Mouse (Mus musculus) ES-E14 (cell line): ENCODE measurements around the gene Mrpl22. TPM values are rescaled to one million over a fixed set of nuclear protein-coding genes. Genes with fewer than 3 reads are reported as not detected.
A peak's percentile ranks its signal among the peaks of the same experiment; 100 is the strongest.
"Not testable (repeated sequence)": the region's sequence is repeated elsewhere in the genome, so short reads cannot be mapped to it uniquely, and the experiment has no call there.

Experiments used
- DNase-seq: peaks from one replicate; pipeline ENCODE4 v3.0.0-alpha.2; 2013; ENCODE audit warnings: low read depth, low spot score
- H3K27ac ChIP-seq: 2 replicates; pipeline ENCODE4 v1.5.1; 2012; ENCODE audit warnings: low read depth, mild to moderate bottlenecking, low read length, moderate library complexity, mixed read lengths; ENCODE audit not compliant: poor library complexity, insufficient read depth, severe bottlenecking
- H3K36me3 ChIP-seq: 2 replicates; pipeline ENCODE4 v1.6.1; 2012; ENCODE audit warnings: mild to moderate bottlenecking, low read length, moderate library complexity, mixed read lengths; ENCODE audit not compliant: control insufficient read depth, poor library complexity, insufficient read depth, severe bottlenecking
- H3K4me1 ChIP-seq, 2 experiments: fragments of 150-350 bp in 1 of 2; sonication (generic) in 1 of 2; 2 replicates each; pipeline ENCODE4 v1.6.1; 2012; ENCODE audit warnings: low read length in 2 of 2, mild to moderate bottlenecking in 1 of 2, mixed read lengths in 1 of 2; ENCODE audit not compliant: control insufficient read depth in 2 of 2, insufficient read depth in 2 of 2, poor library complexity in 1 of 2
- H3K4me3 ChIP-seq, 2 experiments: fragments of 150-350 bp in 1 of 2; sonication (generic) in 1 of 2; 2 replicates each; pipeline ENCODE4 v1.5.1; 2012; ENCODE audit warnings: low read length in 2 of 2, low read depth in 1 of 2, mild to moderate bottlenecking in 1 of 2, mixed read lengths in 1 of 2; ENCODE audit not compliant: insufficient read depth in 1 of 2, poor library complexity in 1 of 2, severe bottlenecking in 1 of 2
- H3K9ac ChIP-seq: 2 replicates; pipeline ENCODE4 v1.6.1; 2012; ENCODE audit warnings: low read depth, mild to moderate bottlenecking, low read length, mixed read lengths; ENCODE audit not compliant: poor library complexity, insufficient read depth, severe bottlenecking
- H3K9me3 ChIP-seq: fragments of 150-350 bp; sonication (generic); 2 replicates; pipeline ENCODE4 v1.6.1; 2012; ENCODE audit warnings: low read depth, mild to moderate bottlenecking, low read length; ENCODE audit not compliant: control insufficient read depth, insufficient read depth
- CHD2 ChIP-seq: IDR thresholded peaks from 2 replicates; pipeline ENCODE4 v1.6.1; 2014; ENCODE audit warnings: mild to moderate bottlenecking, low read depth, low read length, inconsistent platforms
- HCFC1 ChIP-seq: IDR thresholded peaks from 2 replicates; pipeline ENCODE4 v1.6.1; 2012; ENCODE audit warnings: low read length, inconsistent platforms, borderline replicate concordance; ENCODE audit not compliant: insufficient read depth
- MAFK ChIP-seq: IDR thresholded peaks from 2 replicates; pipeline ENCODE4 v1.6.1; 2014; ENCODE audit warnings: mild to moderate bottlenecking, low read depth, low read length, inconsistent platforms; ENCODE audit not compliant: insufficient read depth
- ZC3H11A ChIP-seq: IDR thresholded peaks from 2 replicates; pipeline ENCODE4 v1.6.1; 2012; ENCODE audit warnings: low read depth, mild to moderate bottlenecking, inconsistent platforms, low read length, borderline replicate concordance
- ZNF384 ChIP-seq: IDR thresholded peaks from 2 replicates; pipeline ENCODE4 v1.6.1; 2012; ENCODE audit warnings: low read depth, low read length, inconsistent platforms
- in situ Hi-C, 2 experiments: fragments of 600-800 bp; cut with MboI; formaldehyde crosslinking; loops; one replicate each; pipeline ENCODE4 v1.15.1; 2025; ENCODE audit warnings: low sequenced_read_pairs in 2 of 2, inconsistent platforms in 1 of 2; ENCODE audit not compliant: unreplicated experiment in 2 of 2
- total RNA-seq: library from RNA; depleted of rRNA; stranded (reverse); fragments of 300-350 nt; gene quantifications from 2 replicates; pipeline ENCODE4 v1.2.3, GENCODE M21; 2012

Gene Mrpl22
- total RNA-seq, 1 experiment = 71.0 TPM

DNA sequence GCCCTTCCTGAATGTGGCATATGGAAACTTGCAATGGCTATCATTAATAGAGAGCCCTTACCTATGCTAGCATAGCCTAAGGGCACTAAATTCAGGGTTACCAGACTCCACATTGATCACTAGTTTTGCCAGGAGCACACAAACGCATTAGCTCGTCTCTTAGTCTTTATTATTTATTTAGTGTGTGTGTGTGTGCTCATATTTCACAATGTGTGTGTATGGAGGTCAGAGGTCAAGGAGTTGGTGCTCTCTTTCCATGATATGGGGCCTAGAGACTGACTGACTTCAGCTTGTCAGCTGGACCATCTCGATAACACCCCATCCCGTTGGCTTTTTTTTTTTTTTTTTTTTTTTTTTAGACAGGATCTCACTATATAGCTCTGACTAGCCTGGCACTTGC, 1.8 kb upstream of the Mrpl22 start:
- Histone ChIP-seq H3K4me3 (no peak overlapping the region), H3K9me3 (no peaks in the 10 kb centered on the region), H3K4me1 (0 out of 4 replicates have a peak, but pooled peaks cover 2 to 3% of the 10 kb centered on the region in 2 experiments), H3K36me3 (peaks cover 21% of the 10 kb centered on the region), H3K9ac (no peak overlapping the region), H3K27ac (no peak overlapping the region)
- TF ChIP-seq CHD2 (no peak), ZC3H11A (no peak), MAFK (no peak), HCFC1 (no peak), ZNF384 (no peak)
- no peak for DNase-seq
- in situ Hi-C loops = no loop called here

DNA sequence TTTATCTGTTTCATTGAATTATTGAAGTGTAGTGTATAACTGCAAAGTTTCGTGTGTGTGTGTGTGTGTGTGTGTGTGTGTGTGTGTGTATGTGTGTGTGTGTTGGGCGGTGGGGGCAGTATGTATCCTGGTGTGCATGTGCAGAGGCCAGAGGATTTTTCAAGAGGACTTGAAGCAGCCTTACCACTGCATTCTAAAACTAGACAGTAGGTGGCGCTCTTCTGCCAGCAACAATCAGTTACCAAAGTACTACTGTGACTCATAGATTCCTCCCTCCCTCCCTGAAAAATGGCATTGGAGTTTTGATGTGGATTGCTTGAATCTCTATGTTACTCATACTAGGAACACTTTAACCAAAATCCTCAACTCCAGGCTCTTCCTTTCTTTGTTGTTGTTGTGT, 8.1 kb downstream of the Mrpl22 start:
- TF ChIP-seq CHD2 (no peak), ZC3H11A (no peak), ZNF384 (no peak), MAFK (no peak), HCFC1 (no peak)
- peaks cover 27% of the 10 kb centered on the region for H3K36me3 ChIP-seq
- H3K4me3 ChIP-seq = no peak overlapping the region
- peak; percentile 79 for DNase-seq
- H3K9me3 ChIP-seq = no peaks in the 10 kb centered on the region
- in situ Hi-C loops = no loop called here
- no peak overlapping the region for H3K9ac ChIP-seq
- H3K27ac ChIP-seq = no peak overlapping the region
- H3K4me1 ChIP-seq = no peaks in the 10 kb centered on the region

DNA sequence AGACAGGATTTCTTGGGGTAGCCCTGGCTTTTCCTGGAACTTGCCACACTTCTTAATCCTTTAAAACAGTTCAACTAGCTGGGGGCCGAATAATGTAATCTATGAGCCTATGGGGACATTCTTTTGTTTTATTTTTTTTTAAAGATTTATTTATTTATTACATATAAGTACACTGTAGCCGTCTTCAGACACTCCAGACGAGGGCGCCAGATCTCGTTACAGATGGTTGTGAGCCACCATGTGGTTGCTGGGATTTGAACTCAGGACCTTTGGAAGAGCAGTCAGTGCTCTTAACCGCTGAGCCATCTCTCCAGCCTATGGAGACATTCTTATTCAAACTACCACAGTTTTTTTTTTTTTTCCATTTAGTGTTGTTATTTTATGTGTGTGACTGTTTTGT, 8.5 kb downstream of the Mrpl22 start:
- H3K27ac ChIP-seq, in situ Hi-C loops, DNase-seq, H3K4me1 ChIP-seq, H3K4me3 ChIP-seq, H3K9ac ChIP-seq, H3K9me3 ChIP-seq: not testable (repeated sequence)
- peaks cover 24% of the 10 kb centered on the region for H3K36me3 ChIP-seq

DNA sequence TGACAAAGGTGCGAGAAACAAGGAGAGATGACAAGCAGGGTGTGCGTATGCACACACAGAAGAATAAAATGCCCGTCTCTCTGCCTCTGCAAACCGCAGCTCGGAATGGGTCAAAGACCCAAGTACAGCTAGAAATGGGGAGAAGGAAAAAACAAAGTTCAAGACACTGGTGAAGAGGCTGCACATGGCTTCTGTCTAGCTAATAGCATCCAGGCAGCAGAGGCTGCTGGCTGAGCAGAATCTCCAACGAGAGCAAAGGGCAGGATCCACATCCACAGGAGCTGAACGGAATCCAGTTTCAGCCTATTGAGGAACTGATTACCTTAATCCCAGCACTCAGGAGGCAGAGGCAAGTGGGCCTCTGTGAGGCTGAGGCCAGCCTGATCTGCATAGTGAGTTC, 9.3 kb downstream of the Mrpl22 start:
- H3K4me1 ChIP-seq = no peaks in the 10 kb centered on the region
- in situ Hi-C loops = no loop called here
- no peak overlapping the region for H3K27ac ChIP-seq
- H3K9me3 ChIP-seq = no peaks in the 10 kb centered on the region
- H3K4me3 ChIP-seq = no peak overlapping the region
- H3K36me3 ChIP-seq = peaks cover 21% of the 10 kb centered on the region
- DNase-seq = no peak
- no peak overlapping the region for H3K9ac ChIP-seq
- no peak for TF ChIP-seq ZC3H11A
- no peak for TF ChIP-seq HCFC1
- TF ChIP-seq ZNF384 = no peak
- TF ChIP-seq CHD2 = no peak
- TF ChIP-seq MAFK = no peak

DNA sequence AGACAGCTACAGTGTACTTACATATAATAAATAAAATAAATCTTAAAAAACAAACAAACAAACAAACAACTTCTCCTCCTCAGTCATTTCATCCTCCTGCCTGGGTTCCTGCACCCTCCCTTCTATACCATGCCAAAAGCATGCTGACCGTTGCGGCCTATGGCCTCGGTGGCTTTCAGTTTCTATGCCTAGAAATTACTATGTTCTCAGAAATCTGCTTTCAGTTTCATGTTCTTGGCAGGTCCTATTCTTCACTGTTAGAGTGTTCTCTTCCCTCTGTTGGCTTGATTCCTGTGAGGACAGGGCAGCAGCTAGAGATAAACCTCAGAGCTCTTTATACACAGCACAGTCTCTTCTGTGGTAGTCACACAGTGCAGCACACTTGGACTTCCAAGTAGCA, 12.1 kb downstream of the Mrpl22 start:
- TF ChIP-seq HCFC1 (no peak), MAFK (no peak), ZNF384 (no peak), ZC3H11A (no peak), CHD2 (no peak)
- Histone ChIP-seq H3K9ac (no peak overlapping the region), H3K36me3 (peaks cover 11% of the 10 kb centered on the region)

More for the DNA sequence above, 12.1 kb downstream of the Mrpl22 start:
- Histone ChIP-seq H3K27ac (no peak overlapping the region), H3K9me3 (no peaks in the 10 kb centered on the region), H3K4me1 (no peaks in the 10 kb centered on the region), H3K4me3 (no peak overlapping the region)
- in situ Hi-C loops = no loop called here
- DNase-seq = no peak
